9 mouse cellular contexts compared by ENCODE assay signal in the genomic region with DNA sequence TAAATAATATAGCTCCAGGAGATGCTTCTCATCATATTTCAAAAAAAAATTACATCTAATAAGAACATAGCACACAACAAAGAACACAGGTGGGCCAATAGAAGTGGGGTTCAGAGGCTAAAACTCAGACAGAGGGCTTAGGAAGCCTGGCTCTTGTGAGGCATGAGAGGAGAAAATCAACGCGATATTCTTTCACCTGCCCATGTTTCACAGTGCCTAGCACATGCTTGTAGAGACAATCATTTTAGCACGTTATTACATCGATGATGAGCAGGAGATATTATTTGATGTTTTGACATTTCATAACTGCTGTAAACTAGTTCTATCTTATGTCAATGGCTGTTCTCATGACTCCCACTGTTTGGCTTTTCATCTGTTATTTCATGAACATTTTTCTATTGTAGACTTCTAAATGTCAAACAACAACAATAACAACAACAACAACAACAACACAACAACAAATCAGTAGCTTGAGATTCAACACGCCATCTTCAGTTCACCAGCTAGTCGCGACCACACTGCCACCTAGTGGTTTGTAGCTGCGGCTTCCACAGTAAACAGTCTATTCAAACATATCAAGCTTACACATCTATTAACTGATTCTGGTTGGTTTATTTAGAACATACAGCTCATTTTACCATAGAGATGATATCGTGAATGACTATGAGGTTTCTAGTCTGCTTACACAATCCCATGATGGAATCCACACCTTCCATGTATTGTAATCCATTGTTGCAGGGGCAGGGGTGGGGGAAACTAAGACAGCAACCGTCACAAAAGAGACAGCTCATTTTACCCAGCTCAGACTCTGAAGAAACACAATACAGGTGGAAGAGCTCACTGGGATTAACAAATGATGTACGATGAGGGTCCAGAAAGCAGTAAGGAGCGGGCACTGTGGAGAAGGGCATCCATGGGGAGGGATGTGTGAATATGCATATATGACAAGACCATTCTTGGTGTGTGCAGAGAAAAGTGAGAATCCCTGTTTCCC.
A peak's percentile ranks its signal among the peaks of the same experiment; 100 is the strongest.
DNase-seq lines count a peak whose midpoint lies in the region; ATAC-seq and TF ChIP-seq lines count a peak whose summit lies in the region.
"Had no signal": no experiment of that assay in that cellular context is flagged by ENCODE, and none has a peak within 500 bp of the region (broad histone marks: within the 10 kb centered on the region; RNA-seq: fewer than 3 reads in every experiment).

No protein-coding gene starts in this region.

- H3K4me3 ChIP-seq in lung, postnatal 0 days (ENCODE audit: low read depth, low read length) = no peak overlapping the region
- H3K4me3 ChIP-seq: liver, embryonic 15.5 days had no signal

- no peak overlapping the region for H3K4me2 ChIP-seq in lung, postnatal 0 days (replicated peaks; ENCODE audit: low read depth, low read length)
- H3K4me2 ChIP-seq: liver, embryonic 15.5 days had no signal

- no peak overlapping the region for H3K9ac ChIP-seq in lung, postnatal 0 days (replicated peaks; ENCODE audit: low read depth)
- H3K9ac ChIP-seq: liver, embryonic 15.5 days had no signal

- no peaks in the 10 kb centered on the region for H3K27me3 ChIP-seq in lung, postnatal 0 days (replicated peaks; ENCODE audit: insufficient read depth, low read length)
- H3K27me3 ChIP-seq: liver, embryonic 15.5 days had no signal

- no peaks in the 10 kb centered on the region for H3K36me3 ChIP-seq in lung, postnatal 0 days (ENCODE audit: insufficient read depth, low read length)
- H3K36me3 ChIP-seq: liver, embryonic 15.5 days had no signal

- no peaks in the 10 kb centered on the region for H3K9me3 ChIP-seq in lung, postnatal 0 days (ENCODE audit: low read length)
- H3K9me3 ChIP-seq: liver, embryonic 15.5 days had no signal

- WGBS in lung, postnatal 0 days = 32% methylated on average over 12 of the region's 12 CpGs

- peak; percentile 40 for DNase-seq in heart, adult 11 months
- DNase-seq in heart, adult 9 months (ENCODE audit: low spot score in 2 of 2) = no peak
- DNase-seq in adrenal gland, adult (ENCODE audit: inconsistent age in 2 of 2, low spot score in 1 of 2) = peak; percentile 49 to 78
- DNase-seq in layer of hippocampus, adult 18-20 months (ENCODE audit: low spot score in 2 of 2) = peak; percentile 48 to 80
- DNase-seq in lung, postnatal 0 days (ENCODE audit: low spot score) = peak; percentile 46
- peak; percentile 20 for DNase-seq in retina, postnatal 7 days (ENCODE audit: low read depth, low spot score)

- H3K4me1 ChIP-seq in lung, postnatal 0 days (ENCODE audit: insufficient read depth, low read depth, low read length) = no peaks in the 10 kb centered on the region
- H3K4me1 ChIP-seq: liver, embryonic 15.5 days had no signal

- 0 out of 2 replicates have a peak, but pooled peaks have one; percentile 56 for ATAC-seq in common myeloid progenitor, adult 5-6 weeks (replicated peaks; ENCODE audit: low read depth, poor library complexity, severe bottlenecking)
- peak; percentile 61 for ATAC-seq in granulocyte monocyte progenitor cell, adult 5-6 weeks (replicated peaks; ENCODE audit: poor library complexity, severe bottlenecking)
- peak; percentile 32; the same call in 1 of the 2 replicates for ATAC-seq in lung, postnatal 0 days

- peak; percentile 90 for TF ChIP-seq CTCF in lung, postnatal 0 days (IDR thresholded peaks at IDR 0.05)

- no peak overlapping the region for H3K27ac ChIP-seq in lung, postnatal 0 days (ENCODE audit: low read length)
- H3K27ac ChIP-seq: liver, embryonic 15.5 days had no signal

- TF ChIP-seq EP300 in lung, postnatal 0 days (IDR thresholded peaks at IDR 0.05) = no peak

Comparison
In these comparisons a context has a peak if more than half of its experiments do, and no peak if none do; other contexts are left out.
1. DNase-seq: peak in heart, adult 11 months (single experiment), adrenal gland, adult (2 of 2), layer of hippocampus, adult 18-20 months (2 of 2), lung, postnatal 0 days (single experiment) and retina, postnatal 7 days (single experiment); none in heart, adult 9 months (0 of 2).
2. Peak in every context shown above with its lines, with median percentiles within 50 percentile points of each other: ATAC-seq.